Mouse (Mus musculus): ENCODE measurements at regions not wholly inside any gene's neighbourhood (a gene's known extent, or its start where the extent isn't known, plus 50 kb on each side); places are given as distances from the start of the nearest gene placed in this dataset.
"Not testable (repeated sequence)": the region's sequence is repeated elsewhere in the genome, so short reads cannot be mapped to it uniquely, and the experiment has no call there.

DNA sequence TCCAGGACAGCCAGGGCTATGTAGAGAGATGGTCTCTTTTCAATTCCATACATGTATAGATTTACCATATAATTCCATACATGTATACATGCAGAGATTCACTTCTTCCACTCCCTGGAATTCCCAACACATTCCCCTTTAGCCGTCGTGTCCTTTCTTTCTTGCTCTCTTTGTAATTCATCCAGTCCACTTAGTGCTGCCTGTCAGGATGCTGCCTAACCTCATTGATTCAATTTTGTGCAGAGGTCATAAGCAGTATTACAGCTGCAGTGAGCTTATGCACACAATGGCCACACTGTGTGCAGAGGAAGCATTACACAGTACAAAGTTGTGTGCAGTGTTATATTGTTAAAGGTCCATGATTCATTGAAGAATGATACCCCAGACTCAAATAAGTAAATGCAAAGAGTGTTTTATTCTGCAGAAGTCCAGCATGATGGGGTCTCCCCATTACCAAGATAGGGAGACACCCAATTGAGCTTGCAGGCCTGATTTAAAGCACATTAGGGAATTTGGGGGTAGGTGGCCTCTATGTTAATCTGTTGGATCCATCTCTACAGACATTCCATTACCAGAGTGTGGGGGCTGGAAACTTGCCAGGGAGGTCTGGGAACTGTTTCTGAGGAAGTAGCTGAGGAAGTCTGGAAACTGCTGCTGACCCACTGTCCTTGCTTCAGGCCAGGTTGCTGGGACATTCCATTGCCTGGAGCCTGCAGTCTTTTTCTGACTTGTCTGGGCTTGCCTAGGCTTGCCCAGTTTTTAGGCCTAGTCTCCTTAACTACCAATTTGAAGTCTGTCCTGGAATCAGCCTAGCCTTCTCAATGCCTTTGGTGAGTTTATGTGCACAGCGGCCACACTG, 72.8 kb downstream of the Fam161a start:
- Histone ChIP-seq H3K36me3 (ENCODE audit: insufficient read depth, low read length) (no peaks in the 10 kb centered on the region), H3K9me3 (ENCODE audit: low read length) (no peaks in the 10 kb centered on the region), H3K4me3 (replicated peaks; ENCODE audit: low read length) (no peak overlapping the region), H3K27me3 (ENCODE audit: insufficient read depth, low read length) (no peaks in the 10 kb centered on the region), H3K4me1 (replicated peaks; ENCODE audit: low read depth, low read length) (peaks cover 54% of the 10 kb centered on the region)
- TF ChIP-seq NANOG (IDR thresholded peaks at IDR 0.05; ENCODE audit: borderline replicate concordance, low read length): no peak
- 0 out of 2 replicates have a peak, but pooled peaks have one; percentile 2 for TF ChIP-seq CTCF (conservative IDR thresholded peaks at IDR 0.05; ENCODE audit: low read length)
- no peak for TF ChIP-seq POU5F1 (IDR thresholded peaks at IDR 0.05; ENCODE audit: borderline replicate concordance, low read length)

DNA sequence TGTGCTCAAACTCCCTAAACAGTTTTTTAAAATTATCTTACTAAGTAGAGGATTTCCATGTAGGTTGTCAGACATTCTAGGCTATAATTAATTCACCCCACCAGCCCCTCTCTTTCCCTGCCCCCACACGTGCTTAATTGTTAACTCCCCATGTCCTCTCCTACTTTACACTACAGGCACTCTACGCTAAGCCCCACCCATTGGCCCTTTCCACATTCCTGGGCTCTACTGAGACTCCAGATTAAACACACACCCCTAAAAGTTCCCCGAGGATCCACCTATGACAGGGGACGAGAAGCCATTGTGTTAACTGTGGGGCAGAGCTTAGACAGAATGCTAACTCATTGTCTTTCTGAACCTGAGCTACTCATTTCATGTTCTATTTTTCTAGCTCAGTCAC, 74.3 kb downstream of the Fam161a start:
- Histone ChIP-seq H3K27me3 (ENCODE audit: insufficient read depth, low read length) (no peaks in the 10 kb centered on the region), H3K4me3 (replicated peaks; ENCODE audit: low read length) (no peak overlapping the region), H3K36me3 (ENCODE audit: insufficient read depth, low read length) (no peaks in the 10 kb centered on the region), H3K9me3 (ENCODE audit: low read length) (no peaks in the 10 kb centered on the region), H3K4me1 (replicated peaks; ENCODE audit: low read depth, low read length) (peaks cover 54% of the 10 kb centered on the region)
- TF ChIP-seq NANOG (IDR thresholded peaks at IDR 0.05; ENCODE audit: borderline replicate concordance, low read length) (no peak), POU5F1 (IDR thresholded peaks at IDR 0.05; ENCODE audit: borderline replicate concordance, low read length) (no peak), CTCF (conservative IDR thresholded peaks at IDR 0.05; ENCODE audit: low read length) (no peak)

DNA sequence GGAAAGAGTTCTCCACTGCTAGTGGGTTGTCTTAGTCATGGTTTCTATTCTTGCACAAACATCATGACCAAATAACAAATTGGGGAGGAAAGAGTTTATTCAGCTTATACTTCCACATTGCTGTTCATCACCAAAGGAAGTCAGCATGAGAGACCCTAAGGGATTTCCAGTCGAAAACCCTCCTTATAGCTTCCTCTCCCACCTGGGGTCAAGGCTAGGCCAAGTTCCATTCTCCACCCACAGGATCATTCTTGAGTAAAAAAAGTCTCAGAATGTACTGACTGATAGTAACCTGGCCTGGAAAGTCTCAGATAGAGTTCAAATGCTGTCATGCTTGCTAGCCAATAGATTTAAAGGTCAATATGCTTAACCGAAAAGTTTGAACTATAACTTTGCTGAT, 76.5 kb downstream of the Fam161a start:
- H3K9me3 ChIP-seq (ENCODE audit: low read length); H3K36me3 ChIP-seq (ENCODE audit: insufficient read depth, low read length); H3K27me3 ChIP-seq (ENCODE audit: insufficient read depth, low read length); H3K4me3 ChIP-seq (replicated peaks; ENCODE audit: low read length): not testable (repeated sequence)
- peaks cover 49% of the 10 kb centered on the region for H3K4me1 ChIP-seq (replicated peaks; ENCODE audit: low read depth, low read length)

DNA sequence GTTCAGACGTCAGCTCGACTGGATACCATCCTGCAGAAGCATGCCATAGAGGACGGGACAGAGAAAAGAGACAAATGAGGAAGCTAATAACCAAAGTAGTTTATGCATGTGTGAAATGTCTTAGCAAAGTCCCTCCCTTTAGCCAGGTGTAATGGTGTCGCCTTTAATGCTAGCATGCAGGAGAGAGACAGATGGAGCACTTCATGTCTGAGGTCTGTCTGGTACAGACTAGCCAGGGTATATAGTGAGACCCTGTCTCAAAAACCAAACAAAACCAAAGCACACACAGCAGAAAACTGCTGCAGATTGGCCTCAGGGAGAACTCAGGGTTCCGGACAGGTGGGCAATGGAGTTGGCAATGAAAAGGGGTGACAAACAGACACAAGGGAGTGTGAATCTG, 88.0 kb downstream of the Fam161a start:
- H3K27me3 ChIP-seq (ENCODE audit: insufficient read depth, low read length): no peaks in the 10 kb centered on the region
- peaks cover 15% of the 10 kb centered on the region for H3K9me3 ChIP-seq (ENCODE audit: low read length)
- no peaks in the 10 kb centered on the region for H3K36me3 ChIP-seq (ENCODE audit: insufficient read depth, low read length)
- peaks cover 39% of the 10 kb centered on the region for H3K4me1 ChIP-seq (replicated peaks; ENCODE audit: low read depth, low read length)
- TF ChIP-seq NANOG (IDR thresholded peaks at IDR 0.05; ENCODE audit: borderline replicate concordance, low read length) (no peak), CTCF (conservative IDR thresholded peaks at IDR 0.05; ENCODE audit: low read length) (no peak), POU5F1 (IDR thresholded peaks at IDR 0.05; ENCODE audit: borderline replicate concordance, low read length) (no peak)
- H3K4me3 ChIP-seq (replicated peaks; ENCODE audit: low read length): no peak overlapping the region

DNA sequence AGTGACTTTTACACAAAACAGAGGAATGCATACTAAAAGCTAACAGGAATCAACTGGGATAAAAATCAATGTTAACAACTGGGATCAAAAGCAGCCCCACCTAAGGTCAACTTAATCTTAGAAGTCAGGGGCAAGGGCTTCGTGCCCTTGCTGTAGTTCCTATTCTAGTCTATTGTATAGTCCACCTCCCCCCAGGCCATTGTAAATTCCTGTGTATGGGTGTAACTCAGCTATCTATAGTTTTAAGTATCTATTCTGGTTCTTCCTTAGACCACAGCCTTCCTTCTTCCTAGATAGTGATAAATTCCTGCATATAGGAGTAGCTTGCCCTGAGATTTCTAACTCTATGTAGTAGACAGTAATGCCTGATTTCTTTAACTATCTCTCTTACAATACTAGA, 88.4 kb downstream of the Fam161a start:
- H3K36me3 ChIP-seq (ENCODE audit: insufficient read depth, low read length); H3K4me3 ChIP-seq (replicated peaks; ENCODE audit: low read length); H3K27me3 ChIP-seq (ENCODE audit: insufficient read depth, low read length): not testable (repeated sequence)
- Histone ChIP-seq H3K4me1 (replicated peaks; ENCODE audit: low read depth, low read length) (peaks cover 39% of the 10 kb centered on the region), H3K9me3 (ENCODE audit: low read length) (peaks cover 15% of the 10 kb centered on the region)

DNA sequence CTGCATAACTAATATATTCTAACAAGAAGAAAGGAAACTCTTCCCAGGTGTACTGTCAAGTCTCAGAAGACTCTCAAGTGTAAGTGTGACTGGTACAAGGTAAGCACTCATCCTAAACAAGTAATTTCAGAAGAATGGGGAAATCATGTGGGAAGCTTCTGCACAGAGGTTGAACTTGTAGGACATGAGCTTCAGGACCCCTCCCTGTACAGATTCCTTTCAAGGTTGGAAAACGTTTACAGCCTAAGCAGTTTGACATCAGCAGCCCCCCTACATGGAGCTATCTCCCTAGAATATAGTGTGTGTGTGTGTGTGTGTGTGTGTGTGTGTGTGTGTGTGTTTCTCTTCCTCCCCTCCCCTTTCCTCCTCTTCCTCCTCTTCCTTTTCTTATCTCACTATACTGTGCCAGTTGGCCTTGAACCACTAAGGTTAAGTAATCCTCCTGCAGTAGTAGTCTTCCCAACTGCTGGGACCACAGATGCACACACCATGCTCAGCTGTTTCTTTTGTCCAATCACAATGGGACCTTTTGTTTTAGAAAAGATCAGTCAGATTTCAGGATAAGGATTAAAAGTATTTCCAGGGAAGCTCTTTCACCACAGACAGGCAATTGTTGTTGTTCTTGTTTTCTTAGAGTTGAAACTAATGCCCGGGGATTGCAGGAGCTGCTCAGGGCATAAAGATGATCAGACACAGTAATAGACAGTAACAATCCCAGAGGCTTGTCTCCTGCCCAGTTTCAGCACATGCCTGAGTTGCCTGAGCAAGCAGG, 89.3 kb downstream of the Fam161a start:
- no peak overlapping the region for H3K4me3 ChIP-seq (replicated peaks; ENCODE audit: low read length)
- no peaks in the 10 kb centered on the region for H3K27me3 ChIP-seq (ENCODE audit: insufficient read depth, low read length)
- peaks cover 15% of the 10 kb centered on the region for H3K9me3 ChIP-seq (ENCODE audit: low read length)
- peaks cover 39% of the 10 kb centered on the region for H3K4me1 ChIP-seq (replicated peaks; ENCODE audit: low read depth, low read length)
- TF ChIP-seq CTCF (conservative IDR thresholded peaks at IDR 0.05; ENCODE audit: low read length): no peak
- TF ChIP-seq POU5F1 (IDR thresholded peaks at IDR 0.05; ENCODE audit: borderline replicate concordance, low read length): no peak
- peak; percentile 18; the same call in 1 of the 2 replicates for TF ChIP-seq NANOG (IDR thresholded peaks at IDR 0.05; ENCODE audit: borderline replicate concordance, low read length)
- H3K36me3 ChIP-seq (ENCODE audit: insufficient read depth, low read length): no peaks in the 10 kb centered on the region

DNA sequence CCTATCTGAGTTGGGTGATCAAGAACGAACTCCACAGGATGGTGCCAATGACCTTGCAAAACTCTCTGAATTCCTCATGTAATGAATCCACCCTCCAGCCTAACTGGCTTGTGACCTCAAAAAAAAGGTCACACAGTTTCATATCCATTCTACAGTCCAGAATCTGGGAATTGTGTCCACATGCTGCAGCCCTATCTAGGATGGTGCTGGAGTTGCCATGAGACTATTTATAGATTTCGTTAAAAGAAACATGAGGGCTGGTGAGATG, 89.8 kb downstream of the Fam161a start:
- H3K9me3 ChIP-seq (ENCODE audit: low read length): peaks cover 18% of the 10 kb centered on the region
- H3K27me3 ChIP-seq (ENCODE audit: insufficient read depth, low read length): no peaks in the 10 kb centered on the region
- H3K4me3 ChIP-seq (replicated peaks; ENCODE audit: low read length): no peak overlapping the region
- peaks cover 39% of the 10 kb centered on the region for H3K4me1 ChIP-seq (replicated peaks; ENCODE audit: low read depth, low read length)
- TF ChIP-seq CTCF (conservative IDR thresholded peaks at IDR 0.05; ENCODE audit: low read length) (no peak), NANOG (IDR thresholded peaks at IDR 0.05; ENCODE audit: borderline replicate concordance, low read length) (no peak), POU5F1 (IDR thresholded peaks at IDR 0.05; ENCODE audit: borderline replicate concordance, low read length) (no peak)
- no peaks in the 10 kb centered on the region for H3K36me3 ChIP-seq (ENCODE audit: insufficient read depth, low read length)

DNA sequence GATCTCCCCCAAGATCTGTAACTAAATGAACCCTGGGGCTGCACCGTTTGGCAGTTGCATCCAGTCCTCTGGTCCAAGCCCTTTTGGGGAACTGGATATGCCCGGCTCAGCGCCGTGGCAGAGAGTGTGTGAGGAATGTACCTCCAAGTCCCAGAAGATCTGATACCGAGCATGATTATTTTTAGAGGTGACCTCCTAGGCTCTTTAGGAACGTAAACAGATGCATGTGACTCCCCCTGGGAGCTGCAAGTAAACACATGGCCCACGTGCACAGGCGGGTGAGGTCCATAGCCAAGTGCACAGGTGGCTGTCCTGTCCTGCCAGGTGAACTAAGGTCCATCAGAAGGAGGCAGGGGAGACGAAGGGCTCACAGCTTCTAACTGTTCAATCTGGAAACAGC, 107.3 kb downstream of the Fam161a start:
- peaks cover 35% of the 10 kb centered on the region for H3K9me3 ChIP-seq (ENCODE audit: low read length)
- H3K4me1 ChIP-seq (replicated peaks; ENCODE audit: low read depth, low read length): 0 out of 2 replicates have a peak, but pooled peaks cover 3% of the 10 kb centered on the region
- TF ChIP-seq CTCF (conservative IDR thresholded peaks at IDR 0.05; ENCODE audit: low read length) (no peak), NANOG (IDR thresholded peaks at IDR 0.05; ENCODE audit: borderline replicate concordance, low read length) (no peak), POU5F1 (IDR thresholded peaks at IDR 0.05; ENCODE audit: borderline replicate concordance, low read length) (no peak)
- no peak overlapping the region for H3K4me3 ChIP-seq (replicated peaks; ENCODE audit: low read length)
- no peaks in the 10 kb centered on the region for H3K36me3 ChIP-seq (ENCODE audit: insufficient read depth, low read length)
- no peaks in the 10 kb centered on the region for H3K27me3 ChIP-seq (ENCODE audit: insufficient read depth, low read length)
